Mouse (Mus musculus) NIH3T3 (cell line): ENCODE data around the gene Gtpbp8.

Source experiments
- DNase-seq: peaks from one replicate; pipeline ENCODE4 v3.0.0-alpha.2; 2012; ENCODE audit warnings: low read depth

Gtpbp8 gene

GRCm38 (mm10) chr16:44688507-44688906 is 57.7 kb downstream of the Gtpbp8 start:
- DNase-seq = no peak

GRCm38 (mm10) chr16:44687719-44688420 is 58.3 kb downstream of the Gtpbp8 start:
- no peak for DNase-seq

- DNase-seq = no peak
Measured at GRCm38 (mm10) chr16:44686991-44687718, 59.0 kb downstream of the Gtpbp8 start.
